Mouse (Mus musculus) heart, embryonic 12.5 days (tissue): Measurements from ENCODE around the gene Esd. TPM values are rescaled to one million over a fixed set of nuclear protein-coding genes. Genes with fewer than 3 reads are reported as not detected.

ENCODE experiments used
- ATAC-seq: fragments of 200-750 bp; cut with Nextera tagmentation; 2 replicates; pipeline ENCODE4 v1.8.0; 2017; ENCODE audit warnings: moderate TSS enrichment, moderate library complexity; ENCODE audit not compliant: insufficient number of reproducible peaks, low FRiP score
- H3K27ac ChIP-seq: fragments of 300-500 bp; sonication (generic); 2 replicates; pipeline ENCODE4 v1.5.1; 2016; ENCODE audit warnings: mild to moderate bottlenecking, moderate library complexity; ENCODE audit not compliant: poor library complexity, severe bottlenecking
- H3K27me3 ChIP-seq: fragments of 300-500 bp; sonication (generic); replicated peaks from 2 replicates; pipeline ENCODE4 v1.6.1; 2016; ENCODE audit warnings: mild to moderate bottlenecking, moderate library complexity
- H3K36me3 ChIP-seq: fragments of 300-500 bp; sonication (generic); 2 replicates; pipeline ENCODE4 v1.6.1; 2016; ENCODE audit warnings: mild to moderate bottlenecking, moderate library complexity
- H3K4me1 ChIP-seq: fragments of 300-500 bp; sonication (generic); replicated peaks from 2 replicates; pipeline ENCODE4 v1.6.1; 2016; ENCODE audit warnings: mild to moderate bottlenecking
- H3K4me2 ChIP-seq: fragments of 300-500 bp; sonication (generic); 2 replicates; pipeline ENCODE4 v1.6.1; 2016; ENCODE audit warnings: mild to moderate bottlenecking, moderate library complexity
- H3K4me3 ChIP-seq: fragments of 300-500 bp; sonication (generic); 2 replicates; pipeline ENCODE4 v1.5.1; 2016; ENCODE audit warnings: mild to moderate bottlenecking
- H3K9ac ChIP-seq: fragments of 300-500 bp; sonication (generic); 2 replicates; pipeline ENCODE4 v1.6.1; 2016; ENCODE audit warnings: mild to moderate bottlenecking, moderate library complexity
- H3K9me3 ChIP-seq: fragments of 300-500 bp; sonication (generic); replicated peaks from 2 replicates; pipeline ENCODE4 v1.6.1; 2016; ENCODE audit warnings: mild to moderate bottlenecking, moderate library complexity
- WGBS: fragments of 180-500 bp; shearing (Covaris S2); methylation state at CpG from one replicate; pipeline ENCODE4 v1.1.7; 2016; 5-methylcytosine and 5-hydroxymethylcytosine counted together
- polyA plus RNA-seq: library from polyadenylated mRNA; unstranded; fragments of >200 nt; fragmentation: Nextera tagmentation; extraction: Ambion mirVana; gene quantifications from 2 replicates; pipeline ENCODE4 v1.2.1, GENCODE M21; 2016

Gene Esd
- 275 and 278 TPM in 2 replicates for polyA plus RNA-seq

DNA sequence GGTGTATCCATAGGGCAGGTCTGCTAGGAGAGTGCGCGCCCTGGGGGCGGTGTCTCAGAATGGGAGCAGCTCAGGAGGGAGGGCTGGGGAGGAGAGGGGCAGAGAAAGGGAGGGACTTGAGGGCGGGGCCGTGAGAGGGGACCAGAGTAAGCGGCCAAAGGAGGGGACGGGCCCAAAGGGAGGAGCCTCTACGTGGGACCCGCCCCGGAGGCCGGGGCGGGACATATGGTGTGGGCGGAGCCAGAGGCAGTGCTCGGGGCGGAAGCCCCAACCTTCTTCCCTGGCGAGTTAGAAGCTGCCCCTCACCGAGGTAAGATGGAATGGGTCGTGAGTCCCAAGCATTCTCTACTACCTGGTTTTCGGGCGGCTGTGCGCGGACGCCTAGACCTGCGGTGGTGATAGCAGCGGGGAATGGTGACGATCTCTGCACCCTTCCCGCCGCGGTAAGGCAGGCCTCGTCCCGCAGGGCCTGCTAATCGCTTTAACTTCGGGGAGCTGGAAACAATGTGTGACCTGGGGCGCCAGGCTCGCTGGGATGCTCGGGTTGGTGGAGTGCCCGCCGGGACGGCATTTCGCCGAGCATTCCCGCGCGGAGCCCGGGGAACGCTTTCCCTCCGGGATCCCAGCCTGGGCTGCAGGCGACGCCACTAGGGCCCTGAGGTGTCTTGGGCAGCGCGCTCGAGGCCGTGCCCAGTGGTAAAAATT, at the start of gene Esd:
Gene Esd (plus strand): TSS at position 219 of the 705 bp plus-strand sequence.
- WGBS = under 1% methylated on average over 53 of the region's 53 CpGs
- H3K27ac ChIP-seq = peak within 1 kb of the TSS; percentile 87
- peak within 1 kb of the TSS; percentile 63 for H3K4me2 ChIP-seq
- no peaks in the 10 kb centered on the region for H3K9me3 ChIP-seq
- H3K36me3 ChIP-seq = peaks cover 13% of the 10 kb centered on the region
- peak within 1 kb of the TSS; percentile 79 for H3K4me3 ChIP-seq
- ATAC-seq = peak; percentile 99
- H3K27me3 ChIP-seq = no peaks in the 10 kb centered on the region
- H3K9ac ChIP-seq = peak within 1 kb of the TSS; percentile 80
- peaks cover 15% of the 10 kb centered on the region for H3K4me1 ChIP-seq

DNA sequence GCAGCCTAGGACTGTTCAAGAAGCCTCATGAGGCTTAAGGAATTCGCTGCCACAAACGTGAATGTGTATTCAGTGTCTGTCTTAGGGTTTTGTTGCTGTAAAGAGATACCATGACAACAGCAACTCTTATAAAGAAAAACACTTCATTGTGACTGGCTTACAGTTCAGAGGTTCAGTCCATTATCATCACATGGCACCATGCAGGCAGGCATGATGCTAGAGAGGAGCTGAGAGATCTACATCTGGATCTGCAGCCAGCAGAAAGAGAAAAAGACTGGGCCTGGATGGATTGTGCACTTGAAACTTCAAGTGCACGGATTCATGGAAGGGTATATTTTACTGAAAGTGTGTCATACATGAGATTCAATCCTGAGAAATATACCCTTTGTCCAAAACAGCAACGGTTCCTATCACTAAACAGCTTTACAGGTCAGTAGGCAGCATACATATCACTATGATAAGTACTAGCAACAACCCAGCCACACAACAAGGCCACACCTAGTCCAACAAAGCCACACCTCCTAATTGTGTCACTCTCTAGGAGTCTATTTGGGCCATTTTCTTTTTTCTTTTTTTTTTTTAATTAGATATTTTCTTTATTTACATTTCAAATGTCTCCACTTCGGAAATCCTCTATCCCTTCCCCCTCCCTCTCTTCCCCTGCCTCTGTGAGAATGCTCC, 47.7 kb upstream of the Esd start:
- 72% methylated on average over 5 of the region's 5 CpGs for WGBS
- Histone ChIP-seq H3K4me1 (no peaks in the 10 kb centered on the region), H3K9ac (no peak overlapping the region), H3K36me3 (no peaks in the 10 kb centered on the region), H3K4me3 (no peak overlapping the region), H3K9me3 (no peaks in the 10 kb centered on the region), H3K27ac (no peak overlapping the region), H3K4me2 (no peak overlapping the region), H3K27me3 (0 out of 2 replicates have a peak, but pooled peaks cover 5% of the 10 kb centered on the region)
- no peak for ATAC-seq

DNA sequence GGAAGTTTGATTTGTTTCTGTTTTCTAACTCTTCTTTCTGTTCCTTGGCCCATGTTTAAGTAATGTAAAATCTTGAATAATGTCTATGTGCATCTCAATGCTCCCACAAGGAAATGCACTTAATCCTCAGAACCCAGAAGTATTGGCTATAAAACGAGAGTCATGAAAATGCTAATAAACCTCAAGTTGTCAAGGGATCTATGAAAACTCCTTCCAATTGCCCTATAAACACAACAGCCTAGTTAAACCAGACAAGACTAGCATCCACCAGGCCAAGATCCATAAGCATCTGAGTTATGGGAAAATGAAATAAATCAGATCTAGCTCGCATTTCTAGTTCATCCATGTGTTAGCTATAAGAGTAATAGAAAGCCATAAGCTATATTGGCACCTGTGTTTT, 40.1 kb upstream of the Esd start:
- Histone ChIP-seq H3K9ac (no peak overlapping the region), H3K4me1 (no peaks in the 10 kb centered on the region), H3K27ac (no peak overlapping the region), H3K27me3 (peaks cover 24% of the 10 kb centered on the region), H3K4me3 (no peak overlapping the region), H3K4me2 (no peak overlapping the region), H3K36me3 (no peaks in the 10 kb centered on the region), H3K9me3 (no peaks in the 10 kb centered on the region)
- no peak for ATAC-seq
- WGBS = 80% methylated on average over 2 of the region's 2 CpGs

DNA sequence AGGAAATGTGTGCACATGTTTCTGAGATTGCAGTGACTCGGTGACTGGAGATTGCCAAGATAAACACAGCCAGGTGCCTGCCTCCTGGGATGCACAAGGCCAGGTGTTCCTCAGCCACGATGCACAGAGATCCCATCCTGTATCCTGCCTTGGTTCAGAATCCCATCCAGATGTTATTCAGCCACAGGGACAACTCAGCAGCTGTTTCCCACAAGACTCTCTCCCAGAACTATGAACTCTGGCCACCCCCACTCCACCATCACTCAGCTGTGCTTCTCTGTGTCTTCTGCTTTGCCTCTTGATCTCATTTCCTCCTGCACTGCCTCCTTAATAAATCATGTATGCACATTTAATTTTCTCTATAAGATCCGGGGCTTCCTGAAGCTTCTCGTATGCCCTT, 35.3 kb upstream of the Esd start:
- H3K4me3 ChIP-seq = no peak overlapping the region
- H3K4me1 ChIP-seq = no peaks in the 10 kb centered on the region
- H3K9ac ChIP-seq = no peak overlapping the region
- peaks cover 20% of the 10 kb centered on the region for H3K27me3 ChIP-seq
- no peaks in the 10 kb centered on the region for H3K36me3 ChIP-seq
- no peak overlapping the region for H3K27ac ChIP-seq
- no peak for ATAC-seq
- WGBS = 74% methylated on average over 4 of the region's 4 CpGs
- H3K9me3 ChIP-seq = no peaks in the 10 kb centered on the region
- no peak overlapping the region for H3K4me2 ChIP-seq

DNA sequence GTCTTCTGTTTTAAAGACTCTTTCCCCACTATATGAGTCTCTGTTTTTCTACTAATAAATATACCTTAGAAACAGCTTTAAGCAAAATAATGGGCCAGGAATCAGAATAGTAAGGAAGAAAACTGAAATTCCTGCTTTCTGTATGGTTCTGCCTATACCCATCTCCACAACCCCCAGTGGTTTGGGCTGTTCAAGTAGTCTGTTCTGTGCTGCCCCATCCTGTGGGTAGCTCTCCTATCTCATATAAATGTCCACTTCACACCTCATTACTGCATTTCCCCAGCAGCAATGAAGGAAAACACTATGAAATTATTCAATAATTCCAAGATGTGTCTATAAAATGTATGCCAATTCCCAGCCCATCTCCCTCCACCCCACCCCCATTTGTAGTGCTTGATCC, 34.7 kb upstream of the Esd start:
- no peak overlapping the region for H3K4me2 ChIP-seq
- no peaks in the 10 kb centered on the region for H3K9me3 ChIP-seq
- H3K36me3 ChIP-seq = no peaks in the 10 kb centered on the region
- H3K9ac ChIP-seq = no peak overlapping the region
- H3K4me1 ChIP-seq = no peaks in the 10 kb centered on the region
- no peak overlapping the region for H3K27ac ChIP-seq
- H3K27me3 ChIP-seq = peaks cover 20% of the 10 kb centered on the region
- H3K4me3 ChIP-seq = no peak overlapping the region
- ATAC-seq = no peak

DNA sequence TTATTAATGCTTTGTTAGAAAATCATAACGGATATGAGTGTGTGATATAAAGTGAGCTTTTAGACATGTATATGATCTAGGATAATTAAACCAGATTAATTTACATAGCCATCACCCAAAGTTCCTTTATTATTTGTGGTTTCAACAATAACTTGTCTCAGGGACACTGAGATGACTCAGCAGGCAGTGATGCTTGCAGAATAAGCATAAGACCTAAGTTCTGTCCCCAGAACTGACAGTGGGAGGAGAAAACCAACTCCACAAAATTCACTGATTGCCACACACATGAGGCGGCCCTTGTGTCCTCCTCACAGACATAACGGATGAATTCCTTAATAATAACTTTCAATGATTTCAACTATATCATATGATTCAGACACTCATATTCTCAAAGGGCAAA, 32.9 kb upstream of the Esd start:
- peaks cover 12% of the 10 kb centered on the region; the same call in 1 of the 2 replicates for H3K27me3 ChIP-seq
- no peak overlapping the region for H3K4me3 ChIP-seq
- no peaks in the 10 kb centered on the region for H3K4me1 ChIP-seq
- no peak overlapping the region for H3K4me2 ChIP-seq
- H3K27ac ChIP-seq = no peak overlapping the region
- H3K9me3 ChIP-seq = no peaks in the 10 kb centered on the region
- no peaks in the 10 kb centered on the region for H3K36me3 ChIP-seq
- ATAC-seq = no peak
- WGBS = 81% methylated on average over 3 of the region's 3 CpGs
- H3K9ac ChIP-seq = no peak overlapping the region

DNA sequence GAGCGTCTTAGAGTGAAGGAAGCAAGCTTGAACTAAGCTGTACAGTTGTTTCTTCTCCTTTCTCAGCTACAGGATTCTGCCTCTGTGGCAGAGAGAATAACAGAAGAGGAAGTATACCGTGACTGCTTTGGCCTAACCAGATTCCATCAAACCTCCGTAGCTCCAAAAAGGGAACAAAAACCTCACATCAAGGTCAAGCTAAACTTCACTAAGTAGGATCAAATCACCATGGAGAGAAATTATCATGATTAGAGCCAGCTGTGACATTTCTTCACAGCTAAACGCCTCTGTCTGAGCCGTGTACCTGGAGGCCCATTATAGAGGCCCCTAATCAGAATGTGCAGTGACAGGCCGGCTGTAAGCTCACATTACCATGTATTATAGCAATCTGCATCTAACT, 28.2 kb upstream of the Esd start:
- no peaks in the 10 kb centered on the region for H3K9me3 ChIP-seq
- WGBS = 65% methylated on average over 6 of the region's 6 CpGs
- no peak overlapping the region for H3K4me2 ChIP-seq
- no peak overlapping the region for H3K9ac ChIP-seq
- no peaks in the 10 kb centered on the region for H3K4me1 ChIP-seq
- ATAC-seq = no peak
- no peak overlapping the region for H3K4me3 ChIP-seq
- H3K27ac ChIP-seq = no peak overlapping the region
- no peaks in the 10 kb centered on the region for H3K27me3 ChIP-seq
- H3K36me3 ChIP-seq = no peaks in the 10 kb centered on the region

DNA sequence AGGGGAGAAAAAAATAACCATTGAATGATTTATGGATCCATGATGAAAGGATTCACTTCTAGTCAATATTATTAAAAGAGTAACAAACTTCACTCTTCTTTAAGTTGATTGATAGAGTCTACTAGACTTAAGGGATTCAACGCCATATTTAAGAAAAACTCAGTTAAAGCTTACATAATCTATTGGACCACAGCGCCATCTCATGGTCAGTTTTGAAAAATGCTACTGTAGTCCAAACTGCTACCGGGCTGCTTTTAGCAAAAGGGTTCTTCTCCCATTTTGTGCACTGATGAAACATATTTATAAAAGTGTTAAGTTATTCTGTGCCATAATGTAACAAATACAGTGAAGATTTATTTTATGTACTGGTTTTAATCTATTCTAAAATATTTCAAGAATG, 23.0 kb upstream of the Esd start:
- H3K27me3 ChIP-seq = 0 out of 2 replicates have a peak, but pooled peaks cover 3% of the 10 kb centered on the region
- H3K9me3 ChIP-seq = no peaks in the 10 kb centered on the region
- H3K36me3 ChIP-seq = no peaks in the 10 kb centered on the region
- no peak overlapping the region for H3K9ac ChIP-seq
- H3K4me2 ChIP-seq = no peak overlapping the region
- H3K4me3 ChIP-seq = no peak overlapping the region
- H3K4me1 ChIP-seq = no peaks in the 10 kb centered on the region
- 19% methylated on average over 3 of the region's 3 CpGs for WGBS
- H3K27ac ChIP-seq = no peak overlapping the region
- no peak for ATAC-seq

DNA sequence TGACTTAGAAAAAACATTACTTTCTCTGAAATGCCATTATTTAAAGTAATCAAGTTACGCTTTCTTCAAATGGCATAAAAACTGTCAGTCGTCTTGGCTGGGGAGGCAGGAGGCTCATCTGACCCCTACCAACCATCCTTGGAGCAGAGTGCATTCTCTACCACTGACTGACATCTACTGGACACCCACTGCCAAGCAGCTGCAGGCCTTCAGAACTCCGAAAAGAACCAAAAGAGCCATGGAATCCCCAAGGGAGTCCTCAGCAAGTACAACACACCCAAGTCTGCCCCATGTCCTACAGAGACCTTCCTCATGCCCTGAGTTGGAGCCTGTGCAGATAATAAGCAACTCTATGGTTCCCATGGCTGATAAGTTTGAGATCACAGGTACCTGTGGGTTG, 8.6 kb upstream of the Esd start:
- Histone ChIP-seq H3K4me2 (no peak overlapping the region), H3K4me1 (no peaks in the 10 kb centered on the region), H3K4me3 (no peak overlapping the region), H3K9me3 (no peaks in the 10 kb centered on the region), H3K9ac (no peak overlapping the region), H3K27me3 (no peaks in the 10 kb centered on the region; the same call in 1 of the 2 replicates), H3K36me3 (no peaks in the 10 kb centered on the region), H3K27ac (no peak overlapping the region)
- WGBS = 64% methylated on average over 3 of the region's 3 CpGs
- ATAC-seq = no peak

DNA sequence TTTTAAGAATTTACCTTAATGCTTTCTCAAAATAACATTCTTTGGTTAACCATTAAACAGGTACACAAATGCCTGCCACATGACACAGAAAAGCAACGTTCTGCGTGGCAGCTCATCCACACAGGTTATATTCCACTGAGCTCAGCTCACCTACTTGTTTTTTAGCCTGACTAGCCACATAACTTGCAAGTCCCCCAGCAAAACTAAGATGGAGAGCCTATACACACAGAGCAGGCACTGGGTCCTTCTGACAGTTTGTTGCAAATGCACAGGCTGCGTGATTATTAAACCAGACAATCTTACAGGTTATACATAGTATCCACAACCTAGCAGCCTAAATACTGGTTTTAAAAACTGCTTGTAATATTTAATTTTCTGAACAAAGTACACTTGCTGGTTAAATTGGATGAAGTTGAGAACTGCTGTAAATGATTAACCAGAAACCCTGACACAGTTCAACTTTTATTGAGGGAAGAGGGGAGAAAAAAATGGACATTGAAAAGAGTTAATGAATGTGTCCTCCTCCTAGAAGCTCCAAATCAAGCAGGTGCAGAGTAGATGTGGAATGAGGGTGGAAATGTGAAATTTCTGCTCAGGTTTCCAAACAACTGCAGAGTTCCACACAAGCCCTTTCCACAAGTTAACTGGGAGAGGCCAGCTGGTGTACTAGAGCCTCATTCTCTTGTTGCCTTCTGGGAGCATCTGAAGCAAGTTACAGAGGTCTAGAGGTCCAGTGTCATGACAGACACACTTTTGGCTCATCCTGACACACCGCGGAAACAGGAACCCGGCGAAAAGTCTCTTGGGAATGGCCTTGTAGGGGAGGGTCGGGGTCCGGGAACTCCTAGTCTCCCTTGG, 647 bp upstream of the Esd start:
- ATAC-seq = no peak
- H3K9ac ChIP-seq = peak overlapping the region; percentile 44; the same call in 1 of the 2 replicates
- 32% methylated on average over 9 of the region's 9 CpGs for WGBS

DNA sequence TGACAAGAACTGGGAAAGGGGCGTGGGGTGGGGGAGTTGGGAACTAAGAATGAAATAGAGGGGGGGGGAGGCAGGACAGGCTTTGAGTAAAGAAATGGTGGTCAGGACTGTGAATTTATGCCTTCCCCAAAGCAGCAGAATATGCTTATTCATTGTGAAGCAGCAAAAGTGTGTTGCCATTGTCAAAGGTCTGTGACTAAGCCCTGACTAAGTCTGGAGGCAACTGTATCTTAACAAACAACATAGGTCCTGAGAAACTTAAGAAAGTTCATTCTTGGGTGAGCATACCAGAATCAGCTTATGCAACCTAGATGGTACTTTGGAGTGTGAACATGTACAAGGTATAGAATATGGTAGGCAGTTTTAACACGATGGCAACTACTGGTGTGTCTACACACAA, 1.3 kb downstream of the Esd start:
- Histone ChIP-seq H3K4me3 (peak overlapping the region; percentile 79), H3K27ac (no peak overlapping the region), H3K9ac (no peak overlapping the region), H3K4me1 (peaks cover 15% of the 10 kb centered on the region), H3K27me3 (no peaks in the 10 kb centered on the region), H3K4me2 (peak overlapping the region; percentile 63), H3K9me3 (no peaks in the 10 kb centered on the region), H3K36me3 (peaks cover 19% of the 10 kb centered on the region)
- 68% methylated on average over 2 of the region's 2 CpGs for WGBS
- ATAC-seq = no peak

More for the DNA sequence above, 647 bp upstream of the Esd start:
- Histone ChIP-seq H3K9me3 (no peaks in the 10 kb centered on the region), H3K4me3 (peak overlapping the region; percentile 79), H3K36me3 (0 out of 2 replicates have a peak, but pooled peaks cover 6% of the 10 kb centered on the region), H3K4me1 (peaks cover 15% of the 10 kb centered on the region), H3K27ac (no peak overlapping the region), H3K4me2 (peak overlapping the region; percentile 63), H3K27me3 (no peaks in the 10 kb centered on the region)
